Mouse (Mus musculus) inflammation-experienced regulatory T-cells, adult 6 months (primary cell): ENCODE measurements around the gene Tma16. TPM values are rescaled to one million over a fixed set of nuclear protein-coding genes. Genes with fewer than 3 reads are reported as not detected.
A peak's percentile ranks its signal among the peaks of the same experiment; 100 is the strongest.

ENCODE experiments used
- ATAC-seq: one replicate; pipeline ENCODE4 v1.8.0; 2017
- polyA plus RNA-seq, 3 experiments: library from polyadenylated mRNA; unstranded; fragments of 100-300 nt; shearing (Covaris generic); gene quantifications; one replicate each; pipeline ENCODE4 v1.2.1; 2017

Tma16 gene
- polyA plus RNA-seq, result 10 to 100 TPM in 2 of 3 experiments, 1 to 10 TPM in 1; 8.9 to 19.7 (median 18.8) TPM

DNA sequence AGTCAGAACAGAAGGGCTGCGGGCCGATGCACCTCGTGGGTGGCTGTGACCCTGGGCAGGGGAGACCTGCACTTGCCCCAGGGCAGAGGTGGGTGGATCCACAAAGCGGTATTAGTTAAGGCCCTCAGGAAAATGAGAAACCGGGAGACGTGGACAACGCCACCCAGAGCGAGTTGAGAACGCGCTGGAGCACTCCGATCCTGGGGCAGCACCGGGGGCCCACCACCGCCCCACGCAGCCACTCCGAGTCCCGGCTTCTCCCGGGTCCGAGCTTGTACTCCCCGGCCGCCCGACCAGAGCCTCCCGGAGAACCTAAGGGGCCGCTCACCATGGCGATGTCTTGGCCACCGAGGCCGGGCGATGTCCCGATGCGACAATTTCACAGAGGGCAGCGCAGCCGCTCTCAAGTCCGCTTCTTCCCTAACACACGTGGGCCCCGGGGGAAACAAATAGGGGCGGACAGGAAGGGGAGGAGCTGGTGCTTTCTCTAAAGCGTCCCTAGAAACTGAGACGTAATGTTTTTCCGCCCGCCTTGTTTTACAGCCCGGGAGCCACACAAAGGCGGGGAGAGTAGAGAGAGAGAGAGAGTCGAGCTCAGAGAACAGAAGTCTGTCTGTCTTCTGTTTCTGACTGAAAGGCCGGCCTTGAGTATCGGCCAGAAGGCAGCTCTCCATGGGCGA is at the start of gene Tma16:
Gene Tma16 (minus strand): TSS at position 447 of the 680 bp plus-strand sequence.
- peak; percentile 92 for ATAC-seq

- ATAC-seq, result no peak
Observed at GRCm38 (mm10) chr8:66520576-66520975, 34.2 kb upstream of the Tma16 start.

DNA sequence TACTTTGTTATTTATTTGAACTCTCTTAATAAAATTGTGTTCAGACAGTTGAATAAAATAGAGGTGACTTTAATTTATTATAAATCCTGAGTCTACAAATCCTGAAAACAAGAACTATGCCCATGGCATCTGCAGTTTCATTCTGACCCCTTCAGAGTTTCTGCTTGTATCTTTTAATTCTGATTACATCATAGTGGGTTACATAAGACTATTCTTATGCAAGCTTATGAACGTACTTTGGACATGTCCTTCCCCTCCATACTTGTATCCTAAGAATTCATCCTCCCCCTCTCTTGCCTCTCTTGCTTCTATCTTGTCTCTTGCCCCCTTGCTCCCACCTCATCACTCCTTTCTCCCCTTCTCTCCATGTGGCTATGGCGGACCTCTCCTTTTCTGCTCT is 32.8 kb upstream of the Tma16 start:
- no peak for ATAC-seq

DNA sequence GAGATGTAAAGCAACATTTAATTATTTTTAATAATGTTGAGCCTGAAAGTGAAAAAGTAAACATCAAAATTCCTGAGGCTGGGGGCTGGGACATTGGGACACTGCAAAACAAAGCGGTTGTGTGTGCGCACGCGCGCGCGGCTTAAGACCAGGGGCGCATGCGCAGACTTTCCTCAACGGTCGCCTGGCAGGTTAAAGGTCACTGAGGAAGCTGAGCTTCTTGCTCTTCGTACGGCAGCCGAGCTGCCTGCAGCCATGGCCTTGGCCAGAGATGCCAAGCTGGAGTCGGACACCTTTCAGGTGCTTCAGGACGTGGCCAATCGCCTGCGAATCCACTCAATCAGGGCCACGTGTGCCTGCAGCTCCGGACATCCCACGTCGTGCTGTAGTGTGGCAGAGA is 25.2 kb upstream of the Tma16 start, which contains the start of gene Tktl2:
Gene Tktl2 (plus strand): TSS at position 220 of the 400 bp plus-strand sequence.
- ATAC-seq, result no peak

DNA sequence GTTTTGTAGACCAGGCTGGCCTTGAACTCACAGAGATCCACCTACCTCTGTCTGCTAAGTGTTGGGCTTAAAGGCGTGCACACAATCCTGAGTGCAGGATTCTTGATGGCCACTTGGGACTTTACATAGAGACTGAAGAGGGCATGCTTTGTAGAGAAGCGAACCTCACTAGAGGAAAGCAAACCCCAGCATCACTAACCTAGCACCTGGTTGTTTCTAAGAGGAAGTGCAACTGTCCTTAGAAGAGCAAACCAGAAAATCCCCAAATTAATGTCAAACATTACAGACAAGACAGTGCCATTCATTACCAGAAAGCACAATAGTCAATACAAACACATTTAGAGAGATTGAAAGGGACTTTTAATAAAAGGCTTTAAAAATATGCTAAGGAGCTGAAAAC is 17.1 kb upstream of the Tma16 start:
- no peak for ATAC-seq

DNA sequence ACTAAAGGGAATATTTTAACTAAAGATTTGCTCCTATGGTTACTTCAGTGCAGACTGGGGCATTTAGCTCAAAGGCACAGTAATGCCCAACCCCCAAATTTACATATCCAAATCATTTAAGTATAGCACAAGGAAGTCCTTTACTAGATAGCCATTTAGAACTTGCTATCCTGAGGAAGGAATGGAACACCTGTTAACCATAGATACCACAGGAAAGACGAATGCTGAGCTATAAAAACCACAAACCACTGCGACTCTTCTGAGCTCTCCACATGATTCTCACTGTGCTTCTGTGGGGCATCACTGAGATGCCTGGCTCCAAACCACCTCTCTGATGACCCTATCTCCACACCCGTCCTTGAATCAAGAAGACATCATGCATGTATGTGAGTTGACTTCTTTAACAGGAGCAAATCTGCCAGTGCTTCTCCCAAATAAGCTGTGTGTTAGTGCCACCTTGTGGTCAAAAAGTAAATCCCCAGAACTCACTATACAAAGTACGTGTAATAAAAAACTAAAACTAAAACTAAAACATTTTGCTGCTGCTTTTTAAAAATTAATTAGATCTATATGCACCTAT is 10.8 kb upstream of the Tma16 start:
- ATAC-seq, result peak; percentile 78

GRCm38 (mm10) chr8:66495726-66496125 is 9.4 kb upstream of the Tma16 start:
- peak; percentile 78 for ATAC-seq

- no peak for ATAC-seq
Observed at GRCm38 (mm10) chr8:66494496-66494895, 8.2 kb upstream of the Tma16 start.

- no peak for ATAC-seq
Observed at GRCm38 (mm10) chr8:66490624-66491023, 4.3 kb upstream of the Tma16 start.

DNA sequence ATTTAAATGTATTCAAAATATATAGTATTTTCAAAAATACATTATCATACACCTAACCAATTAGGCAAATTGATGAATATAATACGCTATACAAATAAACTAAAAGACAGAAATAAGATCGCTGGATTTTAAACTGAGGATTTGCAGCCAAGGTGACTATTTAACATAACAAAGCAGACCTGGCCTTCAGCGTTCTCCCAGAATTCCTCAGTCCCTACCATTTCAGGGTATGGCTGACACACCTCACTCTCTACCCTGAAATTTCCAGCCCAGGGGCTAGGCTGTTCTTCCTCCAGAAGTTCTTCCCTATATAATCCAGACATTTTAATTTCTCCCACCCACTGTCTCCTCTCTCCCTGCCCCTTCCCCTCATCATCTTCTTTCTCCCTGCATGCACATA is 2.2 kb upstream of the Tma16 start:
- ATAC-seq, result no peak

DNA sequence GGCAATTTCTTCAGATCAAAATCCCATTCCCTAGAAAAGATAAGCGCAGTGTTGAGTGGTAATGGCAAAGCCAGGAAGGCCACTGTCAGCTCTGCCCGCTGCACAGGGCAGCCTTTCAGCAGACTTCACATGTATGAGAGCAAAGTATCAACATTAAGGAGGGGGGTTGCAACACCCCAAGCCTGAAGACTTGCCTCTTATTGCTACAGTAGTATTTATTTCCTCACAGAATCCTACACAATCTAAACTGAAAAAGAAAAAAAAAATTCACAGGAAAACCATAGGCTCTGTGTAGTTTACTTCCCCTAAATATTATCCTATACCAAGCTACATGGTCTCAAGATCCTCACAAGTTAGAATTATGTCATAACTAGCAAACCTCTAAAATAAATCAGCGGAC is 9.4 kb downstream of the Tma16 start:
- ATAC-seq, result no peak

GRCm38 (mm10) chr8:66469821-66470220 is 16.5 kb downstream of the Tma16 start:
- no peak for ATAC-seq

DNA sequence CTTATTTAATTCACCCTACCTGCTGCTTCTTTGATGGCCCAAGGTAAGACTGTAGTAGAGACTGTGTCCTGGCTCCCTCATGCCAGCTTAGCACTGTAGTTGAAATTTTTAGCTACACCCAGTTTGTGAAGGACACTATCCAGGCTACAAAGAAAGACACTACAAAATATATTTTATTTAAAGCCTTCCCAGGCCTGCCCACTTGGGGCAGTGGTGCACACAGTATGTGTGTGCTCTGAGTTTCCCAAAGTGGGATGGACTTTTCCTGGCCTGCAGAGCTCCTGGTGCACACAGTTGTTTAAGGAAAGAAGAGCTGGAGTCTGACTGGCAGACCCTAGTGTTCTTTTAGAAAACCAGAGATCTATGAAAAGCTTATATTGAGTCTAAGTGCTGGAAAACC is 29.3 kb downstream of the Tma16 start:
- ATAC-seq, result no peak

- no peak for ATAC-seq
Observed at GRCm38 (mm10) chr8:66450691-66451090, 35.6 kb downstream of the Tma16 start.

DNA sequence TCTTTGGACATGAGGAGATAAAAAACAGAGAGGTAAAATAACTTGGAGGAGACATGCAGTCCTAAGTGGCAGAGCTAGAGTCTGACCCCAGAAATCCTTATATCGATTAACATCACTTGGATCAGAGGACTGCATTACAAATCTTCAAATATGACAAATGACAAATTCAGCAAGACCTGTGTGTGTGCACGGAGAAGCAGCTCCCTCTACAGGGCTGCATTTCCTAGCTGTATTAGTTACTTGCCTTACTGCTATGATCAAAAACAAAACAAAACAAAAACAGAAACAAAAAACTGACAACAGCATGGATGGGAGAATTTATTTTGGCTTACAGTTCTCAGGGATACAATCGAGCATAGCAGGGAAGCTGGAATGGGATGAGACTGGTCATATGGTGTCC is 41.0 kb downstream of the Tma16 start:
- ATAC-seq, result no peak

DNA sequence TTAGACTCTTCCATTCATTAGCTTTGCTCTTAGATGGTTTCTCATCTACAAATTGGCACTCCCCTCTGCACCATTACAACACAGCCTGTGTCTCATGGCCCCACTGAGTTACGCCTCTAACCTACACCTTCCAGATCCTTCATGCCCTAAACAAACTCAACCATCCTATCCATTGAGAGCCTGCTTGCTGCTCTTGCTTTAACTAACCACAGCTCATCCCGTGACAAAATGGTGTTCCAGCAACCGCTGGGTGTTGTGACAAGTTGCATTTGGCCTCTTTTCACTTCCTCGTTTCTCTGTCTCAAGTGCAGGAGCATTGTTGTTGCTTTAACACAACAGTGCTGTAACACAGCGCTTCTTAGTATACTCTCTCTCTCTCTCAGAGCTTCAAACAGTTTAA is 42.2 kb downstream of the Tma16 start:
- no peak for ATAC-seq

- ATAC-seq, result no peak
Observed at GRCm38 (mm10) chr8:66442778-66443177, 43.6 kb downstream of the Tma16 start.

GRCm38 (mm10) chr8:66441123-66441522 is 45.2 kb downstream of the Tma16 start:
- ATAC-seq, result no peak

DNA sequence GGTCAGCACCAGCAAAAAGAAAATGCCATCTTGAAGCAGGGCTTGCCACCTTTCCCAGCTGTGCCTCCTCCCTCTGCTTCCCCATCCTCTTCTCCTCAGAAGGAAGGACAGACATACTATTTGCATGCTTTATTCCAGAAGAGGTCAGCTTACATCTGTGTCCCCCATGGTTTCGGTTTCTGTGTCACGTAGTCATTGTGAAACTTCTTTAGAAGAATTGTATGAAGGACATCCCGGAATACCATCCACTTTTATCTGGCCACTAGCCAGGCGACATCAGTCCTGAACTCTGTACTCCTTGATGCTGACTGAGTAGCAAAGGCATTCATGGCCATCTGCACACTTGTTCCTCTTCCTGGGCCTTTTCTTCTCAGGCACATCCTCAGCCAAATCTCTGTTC is 47.9 kb downstream of the Tma16 start:
- no peak for ATAC-seq

DNA sequence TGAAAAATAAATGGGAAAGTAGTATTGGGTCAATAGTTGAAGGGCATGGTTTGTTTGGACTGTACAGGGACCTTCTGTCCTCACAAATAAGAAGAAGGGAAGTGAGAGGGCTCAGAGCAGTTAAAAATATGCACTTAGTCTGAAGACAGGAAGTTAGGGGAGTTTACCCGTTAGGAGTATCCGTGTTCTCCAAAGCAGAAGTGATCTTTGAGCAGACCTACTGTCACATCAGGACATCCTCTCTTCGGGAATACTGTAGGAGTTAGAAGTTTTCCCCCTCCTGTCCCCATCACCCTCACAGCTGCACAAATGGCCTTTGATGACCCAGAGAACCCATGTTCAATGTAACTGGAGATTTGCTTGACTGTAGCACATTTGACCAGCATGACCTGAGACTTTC is 48.4 kb downstream of the Tma16 start:
- ATAC-seq, result no peak

- no peak for ATAC-seq
Observed at GRCm38 (mm10) chr8:66436804-66437203, 49.5 kb downstream of the Tma16 start.

- no peak for ATAC-seq
Observed at GRCm38 (mm10) chr8:66433577-66433976, 52.8 kb downstream of the Tma16 start.

- ATAC-seq, result no peak
Observed at GRCm38 (mm10) chr8:66430639-66431038, 55.7 kb downstream of the Tma16 start.
